Mouse (Mus musculus) midbrain, postnatal 0 days (tissue): Measurements from ENCODE around the gene Cnnm3. TPM values are rescaled to one million over a fixed set of nuclear protein-coding genes. Genes with fewer than 3 reads are reported as not detected.

Experiments used
- ATAC-seq: fragments of 200-750 bp; cut with Nextera tagmentation; 2 replicates; pipeline ENCODE4 v1.8.0; 2017; ENCODE audit warnings: moderate number of reproducible peaks, mild to moderate bottlenecking, moderate TSS enrichment, moderate library complexity; ENCODE audit not compliant: low FRiP score
- DNase-seq: peaks from one replicate; pipeline ENCODE4 v3.0.0-alpha.2; 2015; ENCODE audit warnings: low spot score
- H3K27ac ChIP-seq: fragments of 300-500 bp; sonication (generic); 2 replicates; pipeline ENCODE4 v1.5.1; 2014; ENCODE audit warnings: low read depth, mild to moderate bottlenecking, low read length, mixed read lengths
- H3K27me3 ChIP-seq: fragments of 300-500 bp; sonication (generic); 2 replicates; pipeline ENCODE4 v1.6.1; 2014; ENCODE audit warnings: low read length, control low read depth, mixed read lengths; ENCODE audit not compliant: insufficient read depth
- H3K36me3 ChIP-seq: fragments of 300-500 bp; sonication (generic); 2 replicates; pipeline ENCODE4 v1.6.1; 2014; ENCODE audit warnings: low read length, control low read depth, mixed read lengths; ENCODE audit not compliant: insufficient read depth
- H3K4me1 ChIP-seq: fragments of 300-500 bp; sonication (generic); 2 replicates; pipeline ENCODE4 v1.6.1; 2014; ENCODE audit warnings: mild to moderate bottlenecking, control low read depth, antibody characterized with exemption, low read length, mixed read lengths; ENCODE audit not compliant: insufficient read depth
- H3K4me2 ChIP-seq: fragments of 300-500 bp; sonication (generic); 2 replicates; pipeline ENCODE4 v1.6.1; 2014; ENCODE audit warnings: low read depth, mild to moderate bottlenecking, low read length, mixed read lengths; ENCODE audit not compliant: poor library complexity, severe bottlenecking
- H3K4me3 ChIP-seq: fragments of 300-500 bp; sonication (generic); 2 replicates; pipeline ENCODE4 v1.5.1; 2014; ENCODE audit warnings: low read depth, mild to moderate bottlenecking, low read length, moderate library complexity
- H3K9ac ChIP-seq: fragments of 300-500 bp; sonication (generic); replicated peaks from 2 replicates; pipeline ENCODE4 v1.6.1; 2014; ENCODE audit warnings: mild to moderate bottlenecking, low read length, moderate library complexity, mixed read lengths; ENCODE audit not compliant: poor library complexity, severe bottlenecking
- H3K9me3 ChIP-seq: fragments of 300-500 bp; sonication (generic); 2 replicates; pipeline ENCODE4 v1.6.1; 2016; ENCODE audit warnings: low read length, control low read depth
- CTCF ChIP-seq: IDR thresholded peaks from 2 replicates; pipeline ENCODE4 v1.5.1; 2016; ENCODE audit warnings: antibody characterized with exemption, mild to moderate bottlenecking
- WGBS: fragments of 180-500 bp; shearing (Covaris S2); extraction: QIAGEN DNeasy Blood & Tissue Kit; methylation state at CpG from one replicate; pipeline ENCODE4 v1.1.7; 2014; 5-methylcytosine and 5-hydroxymethylcytosine counted together
- polyA plus RNA-seq: library from polyadenylated mRNA; unstranded; fragments of >200 nt; fragmentation: Nextera tagmentation; extraction: Ambion mirVana; gene quantifications from 2 replicates; pipeline ENCODE4 v1.2.1, GENCODE M21; 2015
- total RNA-seq: library from RNA; depleted of rRNA; stranded (reverse); fragments of >200 nt; gene quantifications from 2 replicates; pipeline ENCODE4 v1.2.3, GENCODE M21; 2014

The Cnnm3 gene
- total and polyA plus RNA-seq, 2 experiments from 2014 or later, result 5.2 to 32.9 TPM

GRCm38 (mm10) chr1:36554633-36555399, 43.1 kb downstream of the Cnnm3 start:
- peak overlapping the region; percentile 93 for H3K27ac ChIP-seq
- DNase-seq, result no peak
- H3K27me3 ChIP-seq, result no peaks in the 10 kb centered on the region
- 71% methylated on average over 21 of the region's 21 CpGs for WGBS
- H3K9me3 ChIP-seq, result no peaks in the 10 kb centered on the region
- H3K9ac ChIP-seq, result peak overlapping the region; percentile 50
- H3K4me1 ChIP-seq, result peaks cover 19% of the 10 kb centered on the region; the same call in 1 of the 2 replicates
- TF ChIP-seq CTCF, result 0 out of 2 replicates have a peak, but pooled peaks have one; percentile 6
- ATAC-seq, result no peak
- H3K36me3 ChIP-seq, result peaks cover 54% of the 10 kb centered on the region
- H3K4me2 ChIP-seq, result peak overlapping the region; percentile 96
- peak overlapping the region; percentile 94; the same call in 1 of the 2 replicates for H3K4me3 ChIP-seq

GRCm38 (mm10) chr1:36555798-36556395, 44.2 kb downstream of the Cnnm3 start:
- peak overlapping the region; percentile 93 for H3K27ac ChIP-seq
- H3K4me2 ChIP-seq, result peak overlapping the region; percentile 96
- H3K27me3 ChIP-seq, result no peaks in the 10 kb centered on the region
- no peak for TF ChIP-seq CTCF
- 1% methylated on average over 8 of the region's 8 CpGs for WGBS
- ATAC-seq (no peak), DNase-seq (peak; percentile 48)
- H3K9me3 ChIP-seq, result no peaks in the 10 kb centered on the region
- peak overlapping the region; percentile 94 for H3K4me3 ChIP-seq
- H3K4me1 ChIP-seq, result peaks cover 19% of the 10 kb centered on the region; the same call in 1 of the 2 replicates
- H3K9ac ChIP-seq, result peak overlapping the region; percentile 97
- H3K36me3 ChIP-seq, result peaks cover 44% of the 10 kb centered on the region

DNA sequence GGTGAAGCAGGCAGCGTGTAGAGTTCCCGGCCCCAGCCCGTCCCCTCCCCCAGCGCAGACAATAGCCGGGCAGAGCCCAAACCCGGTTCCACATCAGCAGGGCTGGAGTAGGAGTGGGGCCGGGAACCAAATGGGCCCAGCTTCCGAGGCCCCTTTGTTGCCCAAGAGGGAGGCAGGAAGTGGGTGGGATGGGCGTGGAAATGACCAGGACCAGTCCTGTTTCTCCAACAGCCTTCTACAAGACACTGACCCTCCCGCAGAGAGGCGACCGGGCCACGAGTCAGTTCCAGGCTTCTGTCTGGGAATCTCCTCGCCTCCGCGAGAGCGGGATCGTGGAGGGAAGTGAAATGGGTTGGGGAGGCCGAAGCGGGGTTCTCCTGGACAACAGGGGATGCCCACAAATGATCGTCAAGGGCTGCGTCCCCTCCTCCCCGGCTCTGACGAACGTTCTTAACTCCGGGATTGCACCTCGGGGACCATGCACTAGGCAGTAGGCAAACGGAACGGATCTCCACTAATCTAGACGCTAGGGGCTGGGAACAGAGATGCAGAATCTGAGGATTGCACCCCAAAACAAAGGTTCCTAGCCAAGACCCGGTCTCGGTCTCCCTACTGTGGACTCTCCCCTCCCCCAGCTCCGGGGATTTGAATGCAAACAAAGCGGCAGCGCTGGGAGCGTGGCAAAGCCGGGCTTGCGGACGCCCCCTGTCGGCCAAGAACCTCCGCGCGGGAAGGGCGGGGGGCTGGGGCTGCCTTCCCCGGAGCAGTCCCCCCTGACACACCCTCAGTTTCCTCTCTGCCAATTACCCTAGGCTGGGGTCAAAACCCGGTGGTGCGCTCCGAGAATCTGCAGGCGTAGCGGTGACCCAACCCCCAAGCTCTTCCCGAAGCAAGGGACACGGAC, 45.1 kb downstream of the Cnnm3 start:
- H3K9ac ChIP-seq, result peak overlapping the region; percentile 97
- peak overlapping the region; percentile 93 for H3K27ac ChIP-seq
- peaks cover 19% of the 10 kb centered on the region; the same call in 1 of the 2 replicates for H3K4me1 ChIP-seq
- peaks cover 35% of the 10 kb centered on the region for H3K36me3 ChIP-seq
- TF ChIP-seq CTCF, result peak; percentile 90
- ATAC-seq (peak; percentile 84), DNase-seq (peak; percentile 94)
- peak overlapping the region; percentile 94 for H3K4me3 ChIP-seq
- peak overlapping the region; percentile 96 for H3K4me2 ChIP-seq
- no peaks in the 10 kb centered on the region for H3K9me3 ChIP-seq
- no peaks in the 10 kb centered on the region for H3K27me3 ChIP-seq
- under 1% methylated on average over 50 of the region's 52 CpGs for WGBS

DNA sequence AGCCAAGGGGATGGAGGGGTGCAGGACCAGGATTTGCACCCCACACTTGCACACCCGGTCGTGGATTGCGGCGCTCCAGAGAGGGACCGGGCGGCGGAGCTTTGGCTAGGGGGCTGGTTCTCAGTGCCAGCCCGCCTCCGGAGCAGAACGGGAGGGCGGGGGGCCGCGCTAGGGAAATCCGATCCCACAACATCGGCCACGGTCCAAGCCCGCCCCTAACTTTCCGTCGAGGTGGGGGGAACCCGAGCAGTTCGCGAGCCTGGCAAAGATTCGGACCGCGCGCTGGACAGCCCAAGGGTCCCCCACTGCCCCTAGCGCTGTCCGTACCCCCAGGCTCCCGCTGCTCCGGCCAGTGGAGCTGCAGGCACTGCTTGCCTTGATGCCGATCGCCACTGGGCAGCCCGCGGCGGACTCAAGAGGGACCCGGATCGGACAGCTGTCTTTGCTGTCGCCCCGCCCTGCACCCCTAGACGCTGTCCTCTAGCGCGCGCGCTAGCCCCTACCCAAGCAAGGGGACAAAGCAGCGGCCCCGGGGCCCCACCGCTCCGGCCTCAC, 45.9 kb downstream of the Cnnm3 start:
- H3K4me2 ChIP-seq, result peak overlapping the region; percentile 96
- peaks cover 19% of the 10 kb centered on the region; the same call in 1 of the 2 replicates for H3K4me1 ChIP-seq
- H3K27ac ChIP-seq, result peak overlapping the region; percentile 93
- H3K9me3 ChIP-seq, result no peaks in the 10 kb centered on the region
- no peaks in the 10 kb centered on the region for H3K27me3 ChIP-seq
- WGBS, result 0% methylated on average over 35 of the region's 48 CpGs
- ATAC-seq (peak; percentile 69), DNase-seq (peak; percentile 83)
- H3K36me3 ChIP-seq, result peaks cover 28% of the 10 kb centered on the region
- peak overlapping the region; percentile 97 for H3K9ac ChIP-seq
- TF ChIP-seq CTCF, result no peak
- H3K4me3 ChIP-seq, result peak overlapping the region; percentile 94
